Mouse (Mus musculus) midbrain, embryonic 11.5 days (tissue): Measurements from ENCODE around the gene Acaa1b. TPM values are rescaled to one million over a fixed set of nuclear protein-coding genes. Genes with fewer than 3 reads are reported as not detected.
A peak's percentile ranks its signal among the peaks of the same experiment; 100 is the strongest.

ENCODE experiments used
- ATAC-seq: fragments of 200-750 bp; cut with Nextera tagmentation; 2 replicates; pipeline ENCODE4 v1.8.0; 2017; ENCODE audit warnings: moderate TSS enrichment, moderate library complexity; ENCODE audit not compliant: low FRiP score
- DNase-seq: peaks from one replicate; pipeline ENCODE4 v3.0.0; 2015; ENCODE audit warnings: low spot score; ENCODE audit errors: missing footprints
- H3K27ac ChIP-seq: fragments of 300-500 bp; sonication (generic); 2 replicates; pipeline ENCODE4 v1.5.1; 2014; ENCODE audit warnings: low read depth, low read length
- H3K27me3 ChIP-seq: fragments of 300-500 bp; sonication (generic); 2 replicates; pipeline ENCODE4 v1.6.1; 2014; ENCODE audit warnings: mild to moderate bottlenecking, low read length, moderate library complexity, mixed read lengths; ENCODE audit not compliant: control insufficient read depth, insufficient read depth
- H3K36me3 ChIP-seq: fragments of 300-500 bp; sonication (generic); 2 replicates; pipeline ENCODE4 v1.6.1; 2014; ENCODE audit warnings: mild to moderate bottlenecking, low read length, moderate library complexity, mixed read lengths; ENCODE audit not compliant: control insufficient read depth, insufficient read depth
- H3K4me1 ChIP-seq: fragments of 300-500 bp; sonication (generic); 2 replicates; pipeline ENCODE4 v1.6.1; 2014; ENCODE audit warnings: low read length; ENCODE audit not compliant: control insufficient read depth, insufficient read depth
- H3K4me2 ChIP-seq: fragments of 300-500 bp; sonication (generic); 2 replicates; pipeline ENCODE4 v1.6.1; 2014; ENCODE audit warnings: mild to moderate bottlenecking, moderate library complexity
- H3K4me3 ChIP-seq: fragments of 300-500 bp; sonication (generic); 2 replicates; pipeline ENCODE4 v1.5.1; 2014; ENCODE audit warnings: low read depth, low read length
- H3K9ac ChIP-seq: fragments of 300-500 bp; sonication (generic); 2 replicates; pipeline ENCODE4 v1.6.1; 2014; ENCODE audit warnings: low read length
- H3K9me3 ChIP-seq: fragments of 300-500 bp; sonication (generic); 2 replicates; pipeline ENCODE4 v1.6.1; 2016; ENCODE audit warnings: low read length; ENCODE audit not compliant: control insufficient read depth
- WGBS: fragments of 180-500 bp; shearing (Covaris S2); extraction: QIAGEN DNeasy Blood & Tissue Kit; methylation state at CpG from one replicate; pipeline ENCODE4 v1.1.7; 2014; 5-methylcytosine and 5-hydroxymethylcytosine counted together
- polyA plus RNA-seq: library from polyadenylated mRNA; unstranded; fragments of >200 nt; fragmentation: Nextera tagmentation; extraction: Ambion mirVana; gene quantifications from 2 replicates; pipeline ENCODE4 v1.2.1, GENCODE M21; 2014

Acaa1b gene
- polyA plus RNA-seq, 1 experiment from 2014 or later = 1.4 TPM

DNA sequence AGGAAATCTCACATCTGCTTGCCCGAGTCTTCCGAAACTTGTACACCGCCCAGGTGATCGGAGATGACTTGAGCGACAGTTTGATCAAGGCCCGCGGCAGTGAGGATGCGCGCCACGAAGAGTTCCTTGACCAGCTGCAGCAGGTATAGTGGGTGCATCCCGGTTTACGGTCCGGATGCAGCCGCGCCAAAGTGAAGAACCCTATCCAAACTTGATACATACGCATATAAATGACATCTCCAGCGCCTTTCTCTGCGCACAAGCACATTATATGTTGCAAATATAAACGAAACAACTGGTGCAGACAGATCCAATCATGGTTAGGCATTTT, 54.1 kb downstream of the Acaa1b start:
- peak overlapping the region; percentile 57 for H3K9ac ChIP-seq
- no peak overlapping the region for H3K27ac ChIP-seq
- H3K4me2 ChIP-seq = peak overlapping the region; percentile 85
- peaks cover 4% of the 10 kb centered on the region; the same call in 1 of the 2 replicates for H3K4me1 ChIP-seq
- peaks cover 3% of the 10 kb centered on the region; the same call in 1 of the 2 replicates for H3K27me3 ChIP-seq
- H3K4me3 ChIP-seq = peak overlapping the region; percentile 62
- ATAC-seq (no peak), DNase-seq (no peak)
- H3K9me3 ChIP-seq = no peaks in the 10 kb centered on the region; the same call in 1 of the 2 replicates
- no peaks in the 10 kb centered on the region for H3K36me3 ChIP-seq
- 3% methylated on average over 19 of the region's 19 CpGs for WGBS

DNA sequence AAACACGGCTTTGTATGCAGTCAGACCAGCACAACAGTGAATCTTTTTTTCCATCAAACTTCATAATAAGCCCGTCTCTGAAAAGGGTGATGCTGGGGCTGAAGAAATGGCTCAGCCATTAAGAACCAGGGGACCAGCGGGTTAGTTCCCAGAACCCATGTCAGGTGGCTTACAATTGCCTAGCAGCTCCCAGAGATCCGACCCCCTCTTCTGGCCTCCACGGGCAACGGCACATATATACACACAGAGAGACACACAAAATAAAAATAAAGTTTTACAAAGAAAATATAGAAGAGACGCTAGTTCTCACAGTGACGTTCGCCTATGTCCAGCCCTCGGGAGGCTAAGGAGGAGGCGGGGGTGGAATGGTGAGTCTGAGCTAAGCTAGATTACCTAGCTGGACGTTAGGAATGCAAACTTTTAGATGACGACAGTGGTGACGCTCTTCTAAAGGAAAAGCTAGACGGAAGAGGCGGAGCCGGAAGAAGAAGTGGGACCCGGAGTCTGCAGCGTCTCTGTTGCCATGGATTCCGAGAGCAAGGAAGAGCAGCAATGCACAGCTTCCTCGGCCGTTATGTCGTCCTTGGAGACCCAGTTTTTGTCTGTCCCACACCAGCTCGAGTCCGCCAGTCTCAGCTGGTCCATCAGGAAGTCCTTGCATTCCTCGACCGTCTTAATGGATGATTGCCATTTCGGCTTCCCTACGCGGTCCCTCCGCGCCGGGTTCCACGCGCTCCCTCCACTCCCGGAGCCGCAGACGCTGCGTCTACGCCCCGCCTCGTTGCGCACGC, 54.7 kb downstream of the Acaa1b start, which contains the start of gene Dlec1:
Gene Dlec1, plus strand, starts transcription at position 487 of the 791 bp plus-strand sequence.
- DNase-seq = peak; percentile 96
- 3% methylated on average over 44 of the region's 44 CpGs for WGBS
- Histone ChIP-seq H3K4me2 (peak within 1 kb of the TSS; percentile 85), H3K9ac (peak within 1 kb of the TSS; percentile 57), H3K27me3 (peaks cover 3% of the 10 kb centered on the region; the same call in 1 of the 2 replicates), H3K27ac (no peak within 1 kb of the TSS), H3K9me3 (no peaks in the 10 kb centered on the region), H3K4me1 (peaks cover 4% of the 10 kb centered on the region; the same call in 1 of the 2 replicates), H3K4me3 (peak within 1 kb of the TSS; percentile 62), H3K36me3 (no peaks in the 10 kb centered on the region)
- peak; percentile 89 for ATAC-seq

DNA sequence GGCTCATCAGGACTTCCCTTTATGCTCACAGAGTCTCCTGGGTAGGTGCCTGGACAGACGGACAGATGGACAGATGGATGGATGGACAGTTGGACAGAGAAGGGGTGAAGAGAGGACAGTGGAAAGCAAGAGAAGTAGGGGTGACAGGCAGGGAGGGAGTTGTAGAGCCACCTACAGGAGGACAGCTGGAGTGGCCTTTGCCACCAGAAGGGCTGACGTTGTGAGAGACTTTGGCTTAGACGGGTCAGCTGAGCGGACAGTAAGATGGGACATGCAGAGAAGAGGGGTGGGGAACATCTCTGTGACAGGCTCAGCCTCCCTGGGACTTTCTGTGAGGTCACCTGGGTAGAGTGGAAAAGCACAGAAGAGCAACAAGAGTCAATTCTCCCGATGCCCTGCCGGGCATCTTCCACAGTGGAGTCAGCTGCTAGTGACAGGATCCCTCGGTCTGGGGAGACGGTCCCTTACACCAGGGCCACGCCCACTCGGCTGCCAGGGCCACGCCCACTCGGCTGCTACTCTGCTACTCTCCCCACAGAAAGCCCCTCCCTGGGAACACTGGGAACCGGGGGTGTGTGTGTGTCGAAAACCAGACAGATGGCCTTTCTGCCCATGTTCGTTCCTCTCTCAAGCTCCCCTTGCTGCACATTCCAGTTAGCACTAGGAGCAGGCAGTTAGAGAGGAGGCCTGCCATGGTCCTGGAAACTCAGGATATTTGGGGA, 56.6 kb downstream of the Acaa1b start:
- H3K4me2 ChIP-seq = no peak overlapping the region
- no peaks in the 10 kb centered on the region for H3K36me3 ChIP-seq
- H3K27me3 ChIP-seq = peaks cover 3% of the 10 kb centered on the region; the same call in 1 of the 2 replicates
- DNase-seq (no peak), ATAC-seq (0 out of 2 replicates have a peak, but pooled peaks have one; percentile 22)
- no peaks in the 10 kb centered on the region for H3K9me3 ChIP-seq
- H3K9ac ChIP-seq = no peak overlapping the region
- H3K4me1 ChIP-seq = peaks cover 4% of the 10 kb centered on the region; the same call in 1 of the 2 replicates
- H3K4me3 ChIP-seq = no peak overlapping the region
- no peak overlapping the region for H3K27ac ChIP-seq
- 20% methylated on average over 15 of the region's 15 CpGs for WGBS

Other genes starting within 250 kb of the Acaa1b start
- gene Ctdspl, start 230.6 kb downstream of the Acaa1b start, polyA plus RNA-seq = 4.9 and 5.5 TPM in 2 replicates
- 7.8 and 8.3 TPM in 2 replicates for gene Vill, start 104.3 kb downstream of the Acaa1b start, polyA plus RNA-seq
- gene Plcd1, start 63.6 kb downstream of the Acaa1b start, polyA plus RNA-seq = 24.2 and 25.8 TPM in 2 replicates
- 0.51 and 0.65 TPM in 2 replicates for gene Dlec1, start 54.6 kb downstream of the Acaa1b start, polyA plus RNA-seq
- not detected in 2 replicates for gene Gm47289, start 2.1 kb upstream of the Acaa1b start, polyA plus RNA-seq
- gene Slc22a13, start 52.0 kb upstream of the Acaa1b start, polyA plus RNA-seq = not detected in 2 replicates
- 15.5 and 16.2 TPM in 2 replicates for gene Oxsr1, start 165.3 kb upstream of the Acaa1b start, polyA plus RNA-seq
- gene Acaa1a, start 182.6 kb upstream of the Acaa1b start, polyA plus RNA-seq = 52.7 and 61.2 TPM in 2 replicates
- gene Myd88, start 184.3 kb upstream of the Acaa1b start, polyA plus RNA-seq = 6.3 and 7.6 TPM in 2 replicates
- 5.4 and 6.5 TPM in 2 replicates for gene Xylb, start 200.3 kb upstream of the Acaa1b start, polyA plus RNA-seq
- gene Slc22a14, start 208.5 kb upstream of the Acaa1b start, polyA plus RNA-seq = not detected in 2 replicates
- 70.1 and 95.4 TPM in 2 replicates for gene Acvr2b, start 245.0 kb upstream of the Acaa1b start, polyA plus RNA-seq